Mouse (Mus musculus) midbrain, embryonic 11.5 days (tissue): ENCODE measurements at regions not wholly inside any gene's neighbourhood (a gene's known extent, or its start where the extent isn't known, plus 50 kb on each side); places are given as distances from the start of the nearest gene placed in this dataset.

ENCODE experiments used
- ATAC-seq: fragments of 200-750 bp; cut with Nextera tagmentation; 2 replicates; pipeline ENCODE4 v1.8.0; 2017; ENCODE audit warnings: moderate TSS enrichment, moderate library complexity; ENCODE audit not compliant: low FRiP score
- DNase-seq: peaks from one replicate; pipeline ENCODE4 v3.0.0; 2015; ENCODE audit warnings: low spot score; ENCODE audit errors: missing footprints
- H3K27ac ChIP-seq: fragments of 300-500 bp; sonication (generic); 2 replicates; pipeline ENCODE4 v1.5.1; 2014; ENCODE audit warnings: low read depth, low read length
- H3K27me3 ChIP-seq: fragments of 300-500 bp; sonication (generic); 2 replicates; pipeline ENCODE4 v1.6.1; 2014; ENCODE audit warnings: mild to moderate bottlenecking, low read length, moderate library complexity, mixed read lengths; ENCODE audit not compliant: control insufficient read depth, insufficient read depth
- H3K36me3 ChIP-seq: fragments of 300-500 bp; sonication (generic); 2 replicates; pipeline ENCODE4 v1.6.1; 2014; ENCODE audit warnings: mild to moderate bottlenecking, low read length, moderate library complexity, mixed read lengths; ENCODE audit not compliant: control insufficient read depth, insufficient read depth
- H3K4me1 ChIP-seq: fragments of 300-500 bp; sonication (generic); 2 replicates; pipeline ENCODE4 v1.6.1; 2014; ENCODE audit warnings: low read length; ENCODE audit not compliant: control insufficient read depth, insufficient read depth
- H3K4me2 ChIP-seq: fragments of 300-500 bp; sonication (generic); 2 replicates; pipeline ENCODE4 v1.6.1; 2014; ENCODE audit warnings: mild to moderate bottlenecking, moderate library complexity
- H3K4me3 ChIP-seq: fragments of 300-500 bp; sonication (generic); 2 replicates; pipeline ENCODE4 v1.5.1; 2014; ENCODE audit warnings: low read depth, low read length
- H3K9ac ChIP-seq: fragments of 300-500 bp; sonication (generic); 2 replicates; pipeline ENCODE4 v1.6.1; 2014; ENCODE audit warnings: low read length
- H3K9me3 ChIP-seq: fragments of 300-500 bp; sonication (generic); 2 replicates; pipeline ENCODE4 v1.6.1; 2016; ENCODE audit warnings: low read length; ENCODE audit not compliant: control insufficient read depth
- WGBS: fragments of 180-500 bp; shearing (Covaris S2); extraction: QIAGEN DNeasy Blood & Tissue Kit; methylation state at CpG from one replicate; pipeline ENCODE4 v1.1.7; 2014; 5-methylcytosine and 5-hydroxymethylcytosine counted together

GRCm38 (mm10) chr7:130089896-130090610 is 430.1 kb downstream of the Ate1 start:
- no peak overlapping the region for H3K4me3 ChIP-seq
- no peaks in the 10 kb centered on the region for H3K36me3 ChIP-seq
- no peak overlapping the region for H3K27ac ChIP-seq
- H3K27me3 ChIP-seq: no peaks in the 10 kb centered on the region; the same call in 1 of the 2 replicates
- no peak overlapping the region for H3K4me2 ChIP-seq
- ATAC-seq (no peak), DNase-seq (no peak)
- no peaks in the 10 kb centered on the region for H3K9me3 ChIP-seq
- H3K9ac ChIP-seq: no peak overlapping the region
- no peaks in the 10 kb centered on the region for H3K4me1 ChIP-seq
- 85% methylated on average over 8 of the region's 8 CpGs for WGBS

- Histone ChIP-seq H3K27ac (no peak overlapping the region), H3K4me2 (no peak overlapping the region), H3K27me3 (no peaks in the 10 kb centered on the region; the same call in 1 of the 2 replicates), H3K4me1 (no peaks in the 10 kb centered on the region), H3K4me3 (no peak overlapping the region), H3K36me3 (no peaks in the 10 kb centered on the region), H3K9ac (no peak overlapping the region), H3K9me3 (no peaks in the 10 kb centered on the region)
- WGBS: 21% methylated on average over 3 of the region's 3 CpGs
- DNase-seq (no peak), ATAC-seq (peak; percentile 66)
Measured at GRCm38 (mm10) chr7:130091942-130092341, 428.2 kb downstream of the Ate1 start.

- no peak for DNase-seq
- Histone ChIP-seq H3K4me3 (no peak overlapping the region), H3K4me1 (no peaks in the 10 kb centered on the region), H3K9me3 (no peaks in the 10 kb centered on the region), H3K36me3 (no peaks in the 10 kb centered on the region), H3K27ac (no peak overlapping the region), H3K27me3 (no peaks in the 10 kb centered on the region), H3K4me2 (no peak overlapping the region), H3K9ac (no peak overlapping the region)
- WGBS: 88% methylated on average over 4 of the region's 4 CpGs
- ATAC-seq: no peak
Measured at GRCm38 (mm10) chr7:130095141-130095540, 425.0 kb downstream of the Ate1 start.

GRCm38 (mm10) chr7:130098606-130099005 is 421.6 kb downstream of the Ate1 start:
- 79% methylated on average over 10 of the region's 10 CpGs for WGBS
- H3K27ac ChIP-seq: no peak overlapping the region
- H3K4me3 ChIP-seq: no peak overlapping the region
- DNase-seq (no peak), ATAC-seq (no peak)
- no peaks in the 10 kb centered on the region for H3K36me3 ChIP-seq
- no peaks in the 10 kb centered on the region for H3K27me3 ChIP-seq
- H3K4me2 ChIP-seq: no peak overlapping the region
- H3K9ac ChIP-seq: no peak overlapping the region
- no peaks in the 10 kb centered on the region for H3K4me1 ChIP-seq
- no peaks in the 10 kb centered on the region for H3K9me3 ChIP-seq

GRCm38 (mm10) chr7:130102671-130103070 is 417.5 kb downstream of the Ate1 start:
- H3K4me1 ChIP-seq: peaks cover 2% of the 10 kb centered on the region; the same call in 1 of the 2 replicates
- no peaks in the 10 kb centered on the region for H3K27me3 ChIP-seq
- ATAC-seq (no peak), DNase-seq (no peak)
- no peaks in the 10 kb centered on the region for H3K9me3 ChIP-seq
- 87% methylated on average over 5 of the region's 5 CpGs for WGBS
- no peak overlapping the region for H3K4me3 ChIP-seq
- no peak overlapping the region for H3K9ac ChIP-seq
- no peak overlapping the region for H3K27ac ChIP-seq
- H3K36me3 ChIP-seq: no peaks in the 10 kb centered on the region
- no peak overlapping the region for H3K4me2 ChIP-seq

- Histone ChIP-seq H3K9me3 (no peaks in the 10 kb centered on the region), H3K4me2 (no peak overlapping the region)
- WGBS: 89% methylated on average over 5 of the region's 5 CpGs
Measured at GRCm38 (mm10) chr7:130106961-130107360, 413.2 kb downstream of the Ate1 start.

GRCm38 (mm10) chr7:130108362-130108761 is 411.8 kb downstream of the Ate1 start:
- Histone ChIP-seq H3K36me3 (no peaks in the 10 kb centered on the region), H3K27ac (no peak overlapping the region), H3K9me3 (no peaks in the 10 kb centered on the region), H3K4me2 (no peak overlapping the region), H3K4me3 (no peak overlapping the region), H3K9ac (no peak overlapping the region), H3K4me1 (peaks cover 2% of the 10 kb centered on the region; the same call in 1 of the 2 replicates), H3K27me3 (no peaks in the 10 kb centered on the region)
- WGBS: 93% methylated on average over 17 of the region's 17 CpGs
- ATAC-seq (no peak), DNase-seq (peak; percentile 65)

More at GRCm38 (mm10) chr7:130106961-130107360, 413.2 kb downstream of the Ate1 start:
- no peaks in the 10 kb centered on the region for H3K36me3 ChIP-seq
- DNase-seq (peak; percentile 53), ATAC-seq (no peak)
- no peak overlapping the region for H3K9ac ChIP-seq
- H3K27ac ChIP-seq: no peak overlapping the region
- no peaks in the 10 kb centered on the region for H3K27me3 ChIP-seq
- H3K4me1 ChIP-seq: peaks cover 2% of the 10 kb centered on the region; the same call in 1 of the 2 replicates
- H3K4me3 ChIP-seq: no peak overlapping the region
